In genomic region chr15:99607388-99608113, GRCm38 (mm10) we compare ENCODE assay signal across 12 mouse cellular contexts. TPM values are rescaled to one million over a fixed set of nuclear protein-coding genes. Genes with fewer than 3 reads are reported as not detected.
A peak's percentile ranks its signal among the peaks of the same experiment; 100 is the strongest.
DNase-seq lines count a peak whose midpoint lies in the region; ATAC-seq lines count a peak whose summit lies in the region.
"Had no signal": no experiment of that assay in that cellular context is flagged by ENCODE, and none has a peak within 500 bp of the region (broad histone marks: within the 10 kb centered on the region; RNA-seq: fewer than 3 reads in every experiment).

No protein-coding gene starts in this region.

- DNase-seq in midbrain, embryonic 10.5 days (ENCODE audit: low spot score): no peak
- peak; percentile 98 for DNase-seq in retina, postnatal 1 day
- no peak for DNase-seq in ovary, postnatal 10 days (ENCODE audit: low spot score)
- DNase-seq in spleen, postnatal 14 days (ENCODE audit: low spot score in 2 of 2): no peak
- no peak for DNase-seq in frontal cortex, postnatal 36 days (ENCODE audit: low spot score in 2 of 2)

- WGBS in midbrain, embryonic 10.5 days: 26% methylated on average over 10 of the region's 10 CpGs
- 12% methylated on average over 10 of the region's 10 CpGs for WGBS in midbrain, embryonic 16.5 days
- WGBS in embryonic facial prominence, embryonic 13.5 days: 8% methylated on average over 10 of the region's 10 CpGs
- 22% methylated on average over 10 of the region's 10 CpGs for WGBS in intestine, embryonic 15.5 days

- H3K27ac ChIP-seq in midbrain, embryonic 10.5 days (replicated peaks): peak overlapping the region; percentile 53; the same call in 1 of the 2 replicates
- H3K27ac ChIP-seq in midbrain, embryonic 16.5 days (ENCODE audit: low read length): no peak overlapping the region
- H3K27ac ChIP-seq in embryonic facial prominence, embryonic 13.5 days: no peak overlapping the region
- H3K27ac ChIP-seq in intestine, embryonic 15.5 days: no peak overlapping the region
- H3K27ac ChIP-seq: limb, embryonic 13.5 days had no signal

- H3K4me2 ChIP-seq in midbrain, embryonic 16.5 days (ENCODE audit: low read length): no peak overlapping the region
- H3K4me2 ChIP-seq in embryonic facial prominence, embryonic 13.5 days: peak overlapping the region; percentile 14; the same call in 1 of the 2 replicates
- no peak overlapping the region for H3K4me2 ChIP-seq in intestine, embryonic 15.5 days (replicated peaks)
- H3K4me2 ChIP-seq: limb, embryonic 13.5 days had no signal

- ATAC-seq in midbrain, embryonic 16.5 days: no peak
- no peak for ATAC-seq in embryonic facial prominence, embryonic 13.5 days (ENCODE audit: insufficient number of reproducible peaks, insufficient read depth, low FRiP score, low TSS enrichment, low read depth)
- ATAC-seq in intestine, embryonic 15.5 days: peak; percentile 36; the same call in 1 of the 2 replicates

- no peak overlapping the region for H3K4me3 ChIP-seq in midbrain, embryonic 10.5 days
- no peak overlapping the region for H3K4me3 ChIP-seq in midbrain, embryonic 16.5 days (ENCODE audit: low read depth, low read length)
- H3K4me3 ChIP-seq in embryonic facial prominence, embryonic 13.5 days: no peak overlapping the region
- H3K4me3 ChIP-seq in intestine, embryonic 15.5 days (replicated peaks): no peak overlapping the region
- H3K4me3 ChIP-seq: limb, embryonic 13.5 days; megakaryocyte, embryonic 14.5 days had no signal

- H3K4me1 ChIP-seq in midbrain, embryonic 10.5 days: peaks cover 65% of the 10 kb centered on the region
- peaks cover 20% of the 10 kb centered on the region for H3K4me1 ChIP-seq in midbrain, embryonic 16.5 days (ENCODE audit: control insufficient read depth, insufficient read depth, low read length)
- H3K4me1 ChIP-seq in embryonic facial prominence, embryonic 13.5 days: peaks cover 48% of the 10 kb centered on the region
- H3K4me1 ChIP-seq in intestine, embryonic 15.5 days (replicated peaks): peaks cover 21% of the 10 kb centered on the region
- H3K4me1 ChIP-seq: megakaryocyte, embryonic 14.5 days had no signal

- no peaks in the 10 kb centered on the region for H3K9me3 ChIP-seq in midbrain, embryonic 10.5 days (replicated peaks)
- no peaks in the 10 kb centered on the region for H3K9me3 ChIP-seq in midbrain, embryonic 16.5 days (replicated peaks; ENCODE audit: control insufficient read depth, low read length, poor library complexity, severe bottlenecking)
- H3K9me3 ChIP-seq in embryonic facial prominence, embryonic 13.5 days: no peaks in the 10 kb centered on the region
- H3K9me3 ChIP-seq in intestine, embryonic 15.5 days: no peaks in the 10 kb centered on the region
- H3K9me3 ChIP-seq: limb, embryonic 13.5 days had no signal

- H3K36me3 ChIP-seq in midbrain, embryonic 10.5 days: no peaks in the 10 kb centered on the region
- H3K36me3 ChIP-seq in midbrain, embryonic 16.5 days (ENCODE audit: control insufficient read depth, insufficient read depth, low read length): no peaks in the 10 kb centered on the region
- no peaks in the 10 kb centered on the region for H3K36me3 ChIP-seq in embryonic facial prominence, embryonic 13.5 days
- no peaks in the 10 kb centered on the region for H3K36me3 ChIP-seq in intestine, embryonic 15.5 days
- H3K36me3 ChIP-seq: limb, embryonic 13.5 days had no signal

- no peak overlapping the region for H3K9ac ChIP-seq in midbrain, embryonic 16.5 days (ENCODE audit: low read depth, low read length)
- H3K9ac ChIP-seq in embryonic facial prominence, embryonic 13.5 days: no peak overlapping the region
- no peak overlapping the region for H3K9ac ChIP-seq in intestine, embryonic 15.5 days
- H3K9ac ChIP-seq: limb, embryonic 13.5 days had no signal

- peaks cover 80% of the 10 kb centered on the region for H3K27me3 ChIP-seq in midbrain, embryonic 10.5 days (ENCODE audit: low read depth, poor library complexity, severe bottlenecking)
- no peaks in the 10 kb centered on the region; the same call in 1 of the 2 replicates for H3K27me3 ChIP-seq in midbrain, embryonic 16.5 days (ENCODE audit: control insufficient read depth, insufficient read depth, low read depth, low read length)
- H3K27me3 ChIP-seq in embryonic facial prominence, embryonic 13.5 days: peaks cover 70% of the 10 kb centered on the region
- H3K27me3 ChIP-seq in intestine, embryonic 15.5 days (replicated peaks): 0 out of 2 replicates have a peak, but pooled peaks cover 2% of the 10 kb centered on the region

RNA-seq across cellular contexts. Expression of gene Aqp6, which starts 6.4 kb away (rescaled TPM):
- 0.16 TPM in 1 of 2 replicates, not detected in the other for polyA plus RNA-seq in midbrain, embryonic 10.5 days (2016; fragmentation: Nextera tagmentation; extraction: Ambion mirVana)
- polyA plus RNA-seq in midbrain, embryonic 16.5 days (2015; fragmentation: Nextera tagmentation; extraction: Ambion mirVana): 0.15 and 0.28 TPM in 2 replicates
- not detected in 2 replicates for polyA plus RNA-seq in embryonic facial prominence, embryonic 13.5 days (2015; fragmentation: Nextera tagmentation; extraction: Ambion mirVana)
- polyA plus RNA-seq in intestine, embryonic 15.5 days (2015; fragmentation: Nextera tagmentation; extraction: Ambion mirVana): not detected in 2 replicates
- polyA plus RNA-seq: heart, embryonic 14.5 days; limb, embryonic 13.5 days; stomach, embryonic 14.5 days had no signal

RNA-seq across cellular contexts. Expression of gene Aqp5, which starts 17.0 kb away (rescaled TPM):
- 0.61 TPM in 1 of 2 replicates, not detected in the other for polyA plus RNA-seq in midbrain, embryonic 10.5 days (2016; fragmentation: Nextera tagmentation; extraction: Ambion mirVana)
- 0.97 and 1.1 TPM in 2 replicates for polyA plus RNA-seq in midbrain, embryonic 16.5 days (2015; fragmentation: Nextera tagmentation; extraction: Ambion mirVana)
- polyA plus RNA-seq in embryonic facial prominence, embryonic 13.5 days (2015; fragmentation: Nextera tagmentation; extraction: Ambion mirVana): 0.24 and 1.2 TPM in 2 replicates
- polyA plus RNA-seq in intestine, embryonic 15.5 days (2015; fragmentation: Nextera tagmentation; extraction: Ambion mirVana): 0.65 and 1.1 TPM in 2 replicates

RNA-seq across cellular contexts. Expression of gene Aqp2, which starts 28.7 kb away (rescaled TPM):
- not detected in 2 replicates for polyA plus RNA-seq in midbrain, embryonic 10.5 days (2016; fragmentation: Nextera tagmentation; extraction: Ambion mirVana)
- polyA plus RNA-seq in midbrain, embryonic 16.5 days (2015; fragmentation: Nextera tagmentation; extraction: Ambion mirVana): not detected in 2 replicates
- polyA plus RNA-seq in embryonic facial prominence, embryonic 13.5 days (2015; fragmentation: Nextera tagmentation; extraction: Ambion mirVana): not detected in 2 replicates
- polyA plus RNA-seq in intestine, embryonic 15.5 days (2015; fragmentation: Nextera tagmentation; extraction: Ambion mirVana): 0.11 TPM in 1 of 2 replicates, not detected in the other
- polyA plus RNA-seq: heart, embryonic 14.5 days; limb, embryonic 13.5 days; stomach, embryonic 14.5 days had no signal

RNA-seq across cellular contexts. Expression of gene Racgap1, which starts 43.9 kb away (rescaled TPM):
- 208 and 239 TPM in 2 replicates for polyA plus RNA-seq in midbrain, embryonic 10.5 days (2016; fragmentation: Nextera tagmentation; extraction: Ambion mirVana)
- 39.0 and 48.9 TPM in 2 replicates for polyA plus RNA-seq in midbrain, embryonic 16.5 days (2015; fragmentation: Nextera tagmentation; extraction: Ambion mirVana)
- 131 and 132 TPM in 2 replicates for polyA plus RNA-seq in embryonic facial prominence, embryonic 13.5 days (2015; fragmentation: Nextera tagmentation; extraction: Ambion mirVana)
- 108 and 120 TPM in 2 replicates for polyA plus RNA-seq in intestine, embryonic 15.5 days (2015; fragmentation: Nextera tagmentation; extraction: Ambion mirVana)
